Mouse (Mus musculus) lung, adult 2 months (tissue): ENCODE results near the gene Rnasek.

Source experiments
- CTCF ChIP-seq: fragments of 200-500 bp; IDR thresholded peaks from 2 replicates; pipeline ENCODE4 v1.5.1; 2011; ENCODE audit warnings: mild to moderate bottlenecking, low read length, control low read depth; ENCODE audit not compliant: insufficient read depth
- POLR2A ChIP-seq: fragments of 200-500 bp; IDR thresholded peaks from 2 replicates; pipeline ENCODE4 v1.6.1; 2011; ENCODE audit warnings: low read depth, mild to moderate bottlenecking, control low read depth, low read length, borderline replicate concordance; ENCODE audit errors: extremely low read depth

DNA sequence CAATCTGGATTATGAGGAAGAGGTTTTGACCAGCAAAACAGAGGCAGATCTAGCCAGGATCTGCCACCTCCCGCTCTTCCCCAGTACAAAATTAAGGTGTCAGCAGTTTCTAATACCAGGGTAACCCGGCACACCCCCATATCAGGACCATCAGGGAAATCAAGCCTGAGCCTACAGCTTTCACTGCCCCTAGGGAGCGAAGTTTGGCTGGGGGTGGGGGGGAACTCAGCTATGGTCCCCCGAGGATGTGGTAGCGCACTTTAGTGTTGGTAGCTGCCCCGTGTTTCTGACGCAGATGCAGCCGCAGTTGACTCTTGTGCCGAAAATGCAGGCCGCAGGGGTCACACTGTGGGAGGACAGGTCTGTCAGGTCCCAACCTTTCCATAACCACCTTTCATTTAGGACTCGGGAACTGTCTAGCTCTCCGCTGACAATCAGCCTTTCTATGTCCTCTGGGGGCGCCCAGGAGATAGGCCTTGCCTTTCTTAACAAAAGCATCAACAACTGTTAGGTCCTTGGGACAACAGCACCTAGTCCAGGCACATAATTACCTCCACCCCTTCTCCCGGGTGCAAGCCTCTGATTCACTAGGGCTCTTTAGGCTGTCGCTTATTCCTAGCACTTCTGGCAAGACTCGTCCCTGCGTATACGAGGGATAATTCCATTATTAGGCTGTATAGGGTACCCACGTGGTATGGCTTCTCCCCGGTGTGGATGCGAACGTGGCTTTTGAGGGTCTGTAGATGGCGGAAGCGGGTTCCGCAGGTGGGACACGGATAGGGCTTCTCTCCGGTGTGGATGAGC is 13.6 kb downstream of the Rnasek start:
- TF ChIP-seq CTCF (no peak), POLR2A (no peak)
